Mouse (Mus musculus) CH12.LX (cell line): ENCODE results near the gene Il1r1.

Experiments used
- CHD1 ChIP-seq: IDR thresholded peaks from 2 replicates; pipeline ENCODE4 v1.6.1; 2012; ENCODE audit warnings: low read depth, low read length, improper control_type of control experiment, inconsistent platforms
- CHD2 ChIP-seq: IDR thresholded peaks from 2 replicates; pipeline ENCODE4 v1.6.1; 2011; ENCODE audit warnings: low read length, improper control_type of control experiment
- CTCF ChIP-seq, 2 experiments: IDR thresholded peaks in 1 of 2; conservative IDR thresholded peaks in 1 of 2; 2 replicates each; pipeline ENCODE4 v1.5.1; 2011 to 2012; ENCODE audit warnings: low read depth in 2 of 2, low read length in 2 of 2, improper control_type of control experiment in 1 of 2, inconsistent platforms in 1 of 2, mild to moderate bottlenecking in 1 of 2, moderate library complexity in 1 of 2
- EP300 ChIP-seq: IDR thresholded peaks from 2 replicates; pipeline ENCODE4 v1.6.1; 2011; ENCODE audit warnings: low read length, improper control_type of control experiment
- ETS1 ChIP-seq: conservative IDR thresholded peaks from 2 replicates; pipeline ENCODE4 v1.6.1; 2012; ENCODE audit warnings: low read depth, mild to moderate bottlenecking, inconsistent platforms, low read length, improper control_type of control experiment, moderate library complexity
- MAX ChIP-seq: IDR thresholded peaks from 2 replicates; pipeline ENCODE4 v1.6.1; 2011; ENCODE audit warnings: low read length, improper control_type of control experiment
- POLR2A ChIP-seq: IDR thresholded peaks from 2 replicates; pipeline ENCODE4 v1.6.1; 2011; ENCODE audit warnings: low read depth, mild to moderate bottlenecking, improper control_type of control experiment, low read length
- SMC3 ChIP-seq: IDR thresholded peaks from 2 replicates; pipeline ENCODE4 v1.6.1; 2011; ENCODE audit warnings: low read depth, low read length, improper control_type of control experiment
- TBP ChIP-seq: conservative IDR thresholded peaks from 2 replicates; pipeline ENCODE4 v1.6.1; 2011; ENCODE audit warnings: low read depth, low read length, improper control_type of control experiment
- UBTF ChIP-seq: IDR thresholded peaks from 2 replicates; pipeline ENCODE4 v1.6.1; 2012; ENCODE audit warnings: low read depth, mild to moderate bottlenecking, inconsistent platforms, low read length, improper control_type of control experiment, moderate library complexity
- USF2 ChIP-seq: conservative IDR thresholded peaks from 2 replicates; pipeline ENCODE4 v1.6.1; 2011; ENCODE audit warnings: low read depth, low read length, improper control_type of control experiment

- no peak for TF ChIP-seq POLR2A
- TF ChIP-seq TBP: no peak
- TF ChIP-seq UBTF: no peak
- TF ChIP-seq ETS1: no peak
- no peak for TF ChIP-seq CTCF (conservative IDR thresholded peaks at IDR 0.05 in 1 of 2, IDR thresholded peaks at IDR 0.05 in 1 of 2; ENCODE audit: low read depth in 2 of 2, low read length in 2 of 2)
- TF ChIP-seq CHD2: no peak
- TF ChIP-seq CHD1: no peak
- no peak for TF ChIP-seq EP300
- no peak for TF ChIP-seq USF2
- no peak for TF ChIP-seq MAX
- TF ChIP-seq SMC3: no peak
Observed at GRCm38 (mm10) chr1:40271052-40271451, 46.2 kb downstream of the Il1r1 start.
